In genomic region chr17:28592998-28593397, GRCm38 (mm10) we compare ENCODE assay signal across 9 mouse cellular contexts. TPM values are rescaled to one million over a fixed set of nuclear protein-coding genes. Genes with fewer than 3 reads are reported as not detected.
DNase-seq lines count a peak whose midpoint lies in the region; ATAC-seq and TF ChIP-seq lines count a peak whose summit lies in the region.
"Had no signal": no experiment of that assay in that cellular context is flagged by ENCODE, and none has a peak within 500 bp of the region (broad histone marks: within the 10 kb centered on the region; RNA-seq: fewer than 3 reads in every experiment).

No protein-coding gene starts in this region.

- no peak overlapping the region for H3K4me2 ChIP-seq in forebrain, embryonic 11.5 days (ENCODE audit: low read depth, low read length, severe bottlenecking)
- H3K4me2 ChIP-seq in forebrain, embryonic 15.5 days (replicated peaks), result no peak overlapping the region
- no peak overlapping the region for H3K4me2 ChIP-seq in midbrain, postnatal 0 days (ENCODE audit: low read depth, low read length, poor library complexity, severe bottlenecking)
- H3K4me2 ChIP-seq: stomach, embryonic 15.5 days had no signal

- no peaks in the 10 kb centered on the region for H3K9me3 ChIP-seq in forebrain, embryonic 11.5 days (ENCODE audit: control insufficient read depth, low read length)
- no peaks in the 10 kb centered on the region for H3K9me3 ChIP-seq in forebrain, embryonic 15.5 days
- no peaks in the 10 kb centered on the region for H3K9me3 ChIP-seq in midbrain, postnatal 0 days (ENCODE audit: low read length)
- H3K9me3 ChIP-seq: stomach, embryonic 15.5 days had no signal

- H3K4me1 ChIP-seq in forebrain, embryonic 11.5 days (replicated peaks; ENCODE audit: control insufficient read depth, insufficient read depth, low read length), result no peaks in the 10 kb centered on the region
- H3K4me1 ChIP-seq in forebrain, embryonic 15.5 days, result no peaks in the 10 kb centered on the region
- no peaks in the 10 kb centered on the region for H3K4me1 ChIP-seq in midbrain, postnatal 0 days (ENCODE audit: insufficient read depth, low read length)
- H3K4me1 ChIP-seq: stomach, embryonic 15.5 days had no signal

- intact Hi-C loops in heart, postnatal 14 days (cut with DNase I), result loop anchor here (5.0 kb wide), 1 partner anchor 54 kb away; no protein-coding TSS in a partner anchor

- H3K27me3 ChIP-seq in forebrain, embryonic 11.5 days (ENCODE audit: control insufficient read depth, insufficient read depth, low read length), result no peaks in the 10 kb centered on the region
- no peaks in the 10 kb centered on the region for H3K27me3 ChIP-seq in forebrain, embryonic 15.5 days
- H3K27me3 ChIP-seq in midbrain, postnatal 0 days (ENCODE audit: insufficient read depth, low read length), result no peaks in the 10 kb centered on the region
- H3K27me3 ChIP-seq: stomach, embryonic 15.5 days had no signal

- peak; percentile 90 for TF ChIP-seq CTCF in midbrain, postnatal 0 days (IDR thresholded peaks at IDR 0.05)

- no peak overlapping the region for H3K27ac ChIP-seq in forebrain, embryonic 11.5 days (ENCODE audit: low read depth, low read length)
- no peak overlapping the region for H3K27ac ChIP-seq in forebrain, embryonic 15.5 days (replicated peaks)
- H3K27ac ChIP-seq in midbrain, postnatal 0 days (ENCODE audit: low read depth, low read length), result no peak overlapping the region
- H3K27ac ChIP-seq: stomach, embryonic 15.5 days had no signal

- H3K36me3 ChIP-seq in forebrain, embryonic 11.5 days (ENCODE audit: control insufficient read depth, insufficient read depth, low read length), result peaks cover 27% of the 10 kb centered on the region
- peaks cover 87% of the 10 kb centered on the region for H3K36me3 ChIP-seq in forebrain, embryonic 15.5 days
- peaks cover 61% of the 10 kb centered on the region for H3K36me3 ChIP-seq in midbrain, postnatal 0 days (ENCODE audit: insufficient read depth, low read length)

- H3K4me3 ChIP-seq in forebrain, embryonic 11.5 days (ENCODE audit: low read depth, low read length), result no peak overlapping the region
- H3K4me3 ChIP-seq in forebrain, embryonic 15.5 days, result no peak overlapping the region
- no peak overlapping the region for H3K4me3 ChIP-seq in midbrain, postnatal 0 days (ENCODE audit: low read depth, low read length)
- H3K4me3 ChIP-seq: stomach, embryonic 15.5 days had no signal

- peak; percentile 89 for DNase-seq in forebrain, embryonic 11.5 days (ENCODE audit: low spot score)
- DNase-seq in adrenal gland, postnatal 10 days, result peak; percentile 86
- DNase-seq in embryo, embryonic 11.5 days (ENCODE audit: low read depth, low spot score), result peak; percentile 65
- peak; percentile 79 to 82 for DNase-seq in heart, postnatal 14 days
- peak; percentile 41 for DNase-seq in left cerebral cortex, adult 11 months (ENCODE audit: low spot score)
- peak; percentile 70 for DNase-seq in midbrain, postnatal 0 days (ENCODE audit: low spot score)
- DNase-seq in spleen, postnatal 4 days (ENCODE audit: low spot score in 2 of 2), result peak; percentile 73 to 93

- ATAC-seq in forebrain, embryonic 11.5 days (replicated peaks; ENCODE audit: low FRiP score), result no peak
- no peak for ATAC-seq in forebrain, embryonic 15.5 days (replicated peaks)
- no peak for ATAC-seq in midbrain, postnatal 0 days (ENCODE audit: low FRiP score)

- 27% methylated on average over 4 of the region's 4 CpGs for WGBS in forebrain, embryonic 11.5 days
- WGBS in forebrain, embryonic 15.5 days, result 17% methylated on average over 4 of the region's 4 CpGs
- WGBS in midbrain, postnatal 0 days, result 7% methylated on average over 4 of the region's 4 CpGs

- H3K9ac ChIP-seq in forebrain, embryonic 11.5 days (ENCODE audit: low read length), result no peak overlapping the region
- H3K9ac ChIP-seq in forebrain, embryonic 15.5 days (replicated peaks), result no peak overlapping the region
- no peak overlapping the region for H3K9ac ChIP-seq in midbrain, postnatal 0 days (replicated peaks; ENCODE audit: low read length, poor library complexity, severe bottlenecking)
- H3K9ac ChIP-seq: stomach, embryonic 15.5 days had no signal

RNA-seq across cellular contexts. Expression of gene Lhfpl5, which starts 17.6 kb away (rescaled TPM):
- 0.84 and 1.5 TPM in 2 replicates for polyA plus RNA-seq in forebrain, embryonic 11.5 days (2014; fragmentation: Nextera tagmentation; extraction: Ambion mirVana)
- 5.3 and 6.2 TPM in 2 replicates for polyA plus RNA-seq in forebrain, embryonic 15.5 days (2015; fragmentation: Nextera tagmentation; extraction: Ambion mirVana)
- 1 to 10 TPM; 1.5 to 1.7 TPM for total RNA-seq in adrenal gland, postnatal 10 days (2021)
- total RNA-seq in heart, postnatal 14 days (2021), result not detected
- total RNA-seq in midbrain, postnatal 0 days (2014; rRNA removed), result 22.8 and 28.6 TPM in 2 replicates
- 21.0 and 25.5 TPM in 2 replicates for polyA plus RNA-seq in midbrain, postnatal 0 days (2015; fragmentation: Nextera tagmentation; extraction: Ambion mirVana)

RNA-seq across cellular contexts. Expression of gene Srpk1, which starts 29.5 kb away (rescaled TPM):
- polyA plus RNA-seq in forebrain, embryonic 11.5 days (2014; fragmentation: Nextera tagmentation; extraction: Ambion mirVana), result 135 and 141 TPM in 2 replicates
- 103 and 112 TPM in 2 replicates for polyA plus RNA-seq in forebrain, embryonic 15.5 days (2015; fragmentation: Nextera tagmentation; extraction: Ambion mirVana)
- 10 to 100 TPM; 53.2 to 62.8 TPM for total RNA-seq in adrenal gland, postnatal 10 days (2021)
- total RNA-seq in heart, postnatal 14 days (2021), result 10 to 100 TPM; 34.9 to 35.2 TPM
- total RNA-seq in midbrain, postnatal 0 days (2014; rRNA removed), result 58.1 and 67.5 TPM in 2 replicates
- polyA plus RNA-seq in midbrain, postnatal 0 days (2015; fragmentation: Nextera tagmentation; extraction: Ambion mirVana), result 73.3 and 80.7 TPM in 2 replicates

RNA-seq across cellular contexts. Expression of gene Clps, which starts 32.4 kb away (rescaled TPM):
- polyA plus RNA-seq in forebrain, embryonic 11.5 days (2014; fragmentation: Nextera tagmentation; extraction: Ambion mirVana), result not detected in 2 replicates
- polyA plus RNA-seq in forebrain, embryonic 15.5 days (2015; fragmentation: Nextera tagmentation; extraction: Ambion mirVana), result not detected in 2 replicates
- not detected for total RNA-seq in adrenal gland, postnatal 10 days (2021)
- not detected for total RNA-seq in heart, postnatal 14 days (2021)
- total RNA-seq in midbrain, postnatal 0 days (2014; rRNA removed), result not detected in 2 replicates
- polyA plus RNA-seq in midbrain, postnatal 0 days (2015; fragmentation: Nextera tagmentation; extraction: Ambion mirVana), result not detected in 2 replicates

RNA-seq across cellular contexts. Expression of gene Clpsl2, which starts 43.8 kb away (rescaled TPM):
- not detected in 2 replicates for polyA plus RNA-seq in forebrain, embryonic 11.5 days (2014; fragmentation: Nextera tagmentation; extraction: Ambion mirVana)
- not detected in 2 replicates for polyA plus RNA-seq in forebrain, embryonic 15.5 days (2015; fragmentation: Nextera tagmentation; extraction: Ambion mirVana)
- not detected for total RNA-seq in adrenal gland, postnatal 10 days (2021)
- total RNA-seq in heart, postnatal 14 days (2021), result not detected
- total RNA-seq in midbrain, postnatal 0 days (2014; rRNA removed), result not detected in 2 replicates
- not detected in 2 replicates for polyA plus RNA-seq in midbrain, postnatal 0 days (2015; fragmentation: Nextera tagmentation; extraction: Ambion mirVana)
- polyA plus RNA-seq: stomach, embryonic 15.5 days had no signal
